ENCODE assay signal across 21 mouse cellular contexts in the genomic region with DNA sequence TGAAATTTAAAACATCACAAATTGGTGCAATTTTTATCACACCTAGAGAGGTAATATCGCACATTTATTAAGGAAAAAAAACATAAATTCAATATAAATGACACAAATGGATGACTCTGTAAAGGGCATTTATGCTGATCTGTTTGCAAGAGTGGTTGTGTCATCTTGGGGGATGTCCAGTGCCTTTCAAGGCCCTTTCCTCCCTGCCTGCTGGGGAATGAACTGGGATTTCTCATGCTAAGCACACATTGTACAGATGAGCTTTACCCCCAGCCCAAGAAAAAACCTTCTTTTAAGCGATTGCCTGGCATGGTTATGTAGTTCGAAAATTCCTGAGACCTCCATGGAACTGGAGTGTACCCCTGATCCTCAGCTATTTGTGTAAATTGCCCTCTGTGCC.
DNase-seq lines count a peak whose midpoint lies in the region; ATAC-seq and TF ChIP-seq lines count a peak whose summit lies in the region.
"Had no signal": no experiment of that assay in that cellular context is flagged by ENCODE, and none has a peak within 500 bp of the region (broad histone marks: within the 10 kb centered on the region; RNA-seq: fewer than 3 reads in every experiment).

No protein-coding gene starts in this region.

- ATAC-seq in liver, embryonic 16.5 days (ENCODE audit: low read depth) = peak; percentile 32; the same call in 1 of the 2 replicates
- no peak for ATAC-seq in CD4-positive, CD25-positive, alpha-beta regulatory T cell, adult 4 months
- ATAC-seq: forebrain, embryonic 15.5 days had no signal

- DNase-seq in adrenal gland, adult (ENCODE audit: inconsistent age in 2 of 2, low spot score in 1 of 2) = peak; percentile 55 to 70
- no peak for DNase-seq in adrenal gland, postnatal 4 days (ENCODE audit: low spot score in 2 of 2)
- no peak for DNase-seq in liver
- peak; percentile 54 for DNase-seq in adrenal gland, adult 2 months
- peak; percentile 23 for DNase-seq in adrenal gland, postnatal 25 days
- DNase-seq in left cerebral cortex, adult 2 months (ENCODE audit: extremely low spot score in 1 of 2, low spot score in 2 of 2) = no peak
- DNase-seq: B cell, adult 2 months; cerebellum, adult 11 months; cerebellum, adult 8-10 months; cerebellum, postnatal 14 days; embryo, embryonic 11 days; gastrocnemius, postnatal 36 days; heart, postnatal 4 days had no signal

- 48% methylated on average over 3 of the region's 3 CpGs for WGBS in liver, embryonic 16.5 days (ENCODE audit: insufficient replicate concordance)

- H3K27me3 ChIP-seq in liver, embryonic 16.5 days (ENCODE audit: control insufficient read depth, insufficient read depth, low read depth, low read length) = no peaks in the 10 kb centered on the region
- H3K27me3 ChIP-seq: embryonic facial prominence, embryonic 15.5 days; forebrain, embryonic 15.5 days; heart, embryonic 13.5 days; hindbrain, embryonic 13.5 days had no signal

- H3K4me2 ChIP-seq in liver, embryonic 16.5 days (ENCODE audit: low read depth, low read length) = no peak overlapping the region
- H3K4me2 ChIP-seq: embryonic facial prominence, embryonic 15.5 days; forebrain, embryonic 15.5 days; heart, embryonic 13.5 days; hindbrain, embryonic 13.5 days had no signal

- H3K9ac ChIP-seq in liver, embryonic 16.5 days (ENCODE audit: low read depth, low read length) = no peak overlapping the region
- H3K9ac ChIP-seq: embryonic facial prominence, embryonic 15.5 days; forebrain, embryonic 15.5 days; heart, embryonic 13.5 days; hindbrain, embryonic 13.5 days had no signal

- TF ChIP-seq CTCF in left cerebral cortex, adult 2 months (IDR thresholded peaks at IDR 0.05) = no peak

- H3K4me1 ChIP-seq in liver, embryonic 16.5 days (ENCODE audit: control insufficient read depth, low read depth, low read length) = peaks cover 2% of the 10 kb centered on the region; the same call in 1 of the 2 replicates
- H3K4me1 ChIP-seq: embryonic facial prominence, embryonic 15.5 days; forebrain, embryonic 10.5 days; forebrain, embryonic 15.5 days had no signal

- no peaks in the 10 kb centered on the region for H3K9me3 ChIP-seq in liver, embryonic 16.5 days (replicated peaks; ENCODE audit: control insufficient read depth, low read length)
- H3K9me3 ChIP-seq: embryonic facial prominence, embryonic 15.5 days; forebrain, embryonic 10.5 days; forebrain, embryonic 15.5 days; heart, embryonic 13.5 days; hindbrain, embryonic 13.5 days had no signal

- intact Hi-C loops in left cerebral cortex, adult 2 months (cut with DNase I) = no loop called here

- H3K27ac ChIP-seq in liver, embryonic 16.5 days (ENCODE audit: low read length) = peak overlapping the region; percentile 17; the same call in 1 of the 2 replicates
- H3K27ac ChIP-seq in left cerebral cortex, adult 2 months = no peak overlapping the region
- H3K27ac ChIP-seq: embryonic facial prominence, embryonic 15.5 days; forebrain, embryonic 10.5 days; forebrain, embryonic 15.5 days; heart, embryonic 13.5 days; hindbrain, embryonic 13.5 days had no signal

- no peak overlapping the region for H3K4me3 ChIP-seq in liver, embryonic 16.5 days (ENCODE audit: low read depth, low read length)
- H3K4me3 ChIP-seq in left cerebral cortex, adult 2 months = no peak overlapping the region
- H3K4me3 ChIP-seq: embryonic facial prominence, embryonic 15.5 days; erythroblast, embryonic 14.5 days; forebrain, embryonic 10.5 days; forebrain, embryonic 15.5 days; heart, embryonic 13.5 days; hindbrain, embryonic 13.5 days had no signal

- no peaks in the 10 kb centered on the region for H3K36me3 ChIP-seq in liver, embryonic 16.5 days (ENCODE audit: control insufficient read depth, insufficient read depth)
- H3K36me3 ChIP-seq: embryonic facial prominence, embryonic 15.5 days; forebrain, embryonic 10.5 days; forebrain, embryonic 15.5 days; heart, embryonic 13.5 days; hindbrain, embryonic 13.5 days had no signal

Comparison
In these comparisons a context has a peak if more than half of its experiments do, and no peak if none do; other contexts are left out.
1. DNase-seq: peak in adrenal gland, adult (2 of 2), adrenal gland, adult 2 months (single experiment) and adrenal gland, postnatal 25 days (single experiment); none in adrenal gland, postnatal 4 days (0 of 2), liver (single experiment) and left cerebral cortex, adult 2 months (0 of 2).